Mouse (Mus musculus) lung, embryonic 14.5 days (tissue): Measurements from ENCODE around the gene Aurkaip1. TPM values are rescaled to one million over a fixed set of nuclear protein-coding genes. Genes with fewer than 3 reads are reported as not detected.
A peak's percentile ranks its signal among the peaks of the same experiment; 100 is the strongest.

Experiments
- ATAC-seq: fragments of 200-750 bp; cut with Nextera tagmentation; 2 replicates; pipeline ENCODE4 v1.8.0; 2017; ENCODE audit warnings: mild to moderate bottlenecking, moderate TSS enrichment, moderate library complexity; ENCODE audit not compliant: insufficient read depth
- DNase-seq: peaks from one replicate; pipeline ENCODE4 v3.0.0-alpha.2; 2015
- H3K27ac ChIP-seq: fragments of 300-500 bp; sonication (generic); 2 replicates; pipeline ENCODE4 v1.5.1; 2014; ENCODE audit warnings: low read depth, mild to moderate bottlenecking, moderate library complexity
- H3K27me3 ChIP-seq: fragments of 300-500 bp; sonication (generic); 2 replicates; pipeline ENCODE4 v1.6.1; 2014; ENCODE audit warnings: low read length, control low read depth; ENCODE audit not compliant: insufficient read depth
- H3K36me3 ChIP-seq: fragments of 300-500 bp; sonication (generic); 2 replicates; pipeline ENCODE4 v1.6.1; 2014; ENCODE audit warnings: control low read depth; ENCODE audit not compliant: insufficient read depth
- H3K4me1 ChIP-seq: fragments of 300-500 bp; sonication (generic); 2 replicates; pipeline ENCODE4 v1.6.1; 2014; ENCODE audit warnings: antibody characterized with exemption, control low read depth; ENCODE audit not compliant: insufficient read depth
- H3K4me2 ChIP-seq: fragments of 300-500 bp; sonication (generic); 2 replicates; pipeline ENCODE4 v1.6.1; 2014; ENCODE audit warnings: mild to moderate bottlenecking
- H3K4me3 ChIP-seq: fragments of 300-500 bp; sonication (generic); 2 replicates; pipeline ENCODE4 v1.5.1; 2014; ENCODE audit warnings: low read depth, low read length
- H3K9ac ChIP-seq: fragments of 300-500 bp; sonication (generic); 2 replicates; pipeline ENCODE4 v1.6.1; 2014
- H3K9me3 ChIP-seq: fragments of 300-500 bp; sonication (generic); 2 replicates; pipeline ENCODE4 v1.6.1; 2016; ENCODE audit warnings: low read depth, low read length, control low read depth
- CTCF ChIP-seq: IDR thresholded peaks from 2 replicates; pipeline ENCODE4 v1.5.1; 2016; ENCODE audit warnings: antibody characterized with exemption, low read depth
- WGBS: fragments of 180-500 bp; shearing (Covaris S2); extraction: QIAGEN DNeasy Blood & Tissue Kit; methylation state at CpG from one replicate; pipeline ENCODE4 v1.1.7; 2014; 5-methylcytosine and 5-hydroxymethylcytosine counted together
- polyA plus RNA-seq: library from polyadenylated mRNA; unstranded; fragments of >200 nt; fragmentation: Nextera tagmentation; extraction: Ambion mirVana; gene quantifications from 2 replicates; pipeline ENCODE4 v1.2.1, GENCODE M21; 2014

Aurkaip1 gene
- polyA plus RNA-seq, 1 experiment from 2014 or later, result 136 TPM

DNA sequence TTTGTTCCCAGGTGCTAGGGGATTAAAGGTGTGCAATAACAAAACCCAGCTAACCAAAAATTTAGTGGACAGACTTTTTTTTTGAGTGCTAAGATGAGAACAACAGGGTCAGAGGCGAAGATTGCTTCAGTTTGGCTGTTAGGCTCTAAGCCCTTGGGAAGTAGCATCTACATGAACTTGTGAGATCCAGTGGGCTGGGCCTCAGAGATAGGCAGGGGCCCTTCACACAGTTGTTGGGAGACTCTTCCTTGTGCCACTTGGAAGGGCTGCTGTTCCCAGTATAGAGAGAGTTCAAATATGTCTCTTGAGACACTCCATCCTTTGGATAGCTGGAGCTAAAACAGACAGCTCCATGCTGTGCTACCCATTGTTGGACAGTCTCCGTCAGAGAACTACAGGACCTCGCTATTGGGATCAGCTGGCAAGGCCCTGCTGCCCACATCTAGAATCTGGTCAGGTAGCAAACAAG lies 41.0 kb upstream of the Aurkaip1 start, which contains the start of gene Ankrd65:
TSS of gene Ankrd65 (plus strand) at position 419 of the 469 bp plus-strand sequence.
- H3K4me1 ChIP-seq, result no peaks in the 10 kb centered on the region
- H3K4me3 ChIP-seq, result no peak within 1 kb of the TSS
- ATAC-seq (no peak), DNase-seq (no peak)
- 0 out of 2 replicates have a peak within 1 kb of the TSS, but pooled peaks have one; percentile 6 for H3K9ac ChIP-seq
- WGBS, result 85% methylated on average over 3 of the region's 3 CpGs
- TF ChIP-seq CTCF, result no peak
- H3K36me3 ChIP-seq, result no peaks in the 10 kb centered on the region
- no peaks in the 10 kb centered on the region for H3K9me3 ChIP-seq
- H3K4me2 ChIP-seq, result no peak within 1 kb of the TSS
- H3K27me3 ChIP-seq, result no peaks in the 10 kb centered on the region; the same call in 1 of the 2 replicates
- H3K27ac ChIP-seq, result no peak within 1 kb of the TSS

- no peak overlapping the region for H3K4me2 ChIP-seq
- no peak for TF ChIP-seq CTCF
- H3K36me3 ChIP-seq, result no peaks in the 10 kb centered on the region
- no peak overlapping the region for H3K27ac ChIP-seq
- no peaks in the 10 kb centered on the region; the same call in 1 of the 2 replicates for H3K27me3 ChIP-seq
- no peak for ATAC-seq
- H3K9ac ChIP-seq, result 0 out of 2 replicates have a peak overlapping the region, but pooled peaks have one; percentile 6
- WGBS, result 51% methylated on average over 3 of the region's 3 CpGs
- H3K4me3 ChIP-seq, result no peak overlapping the region
- no peaks in the 10 kb centered on the region for H3K4me1 ChIP-seq
- no peak for DNase-seq
- no peaks in the 10 kb centered on the region for H3K9me3 ChIP-seq
These were observed 40.4 kb upstream of the Aurkaip1 start for GRCm38 (mm10) chr4:155790650-155791161.

DNA sequence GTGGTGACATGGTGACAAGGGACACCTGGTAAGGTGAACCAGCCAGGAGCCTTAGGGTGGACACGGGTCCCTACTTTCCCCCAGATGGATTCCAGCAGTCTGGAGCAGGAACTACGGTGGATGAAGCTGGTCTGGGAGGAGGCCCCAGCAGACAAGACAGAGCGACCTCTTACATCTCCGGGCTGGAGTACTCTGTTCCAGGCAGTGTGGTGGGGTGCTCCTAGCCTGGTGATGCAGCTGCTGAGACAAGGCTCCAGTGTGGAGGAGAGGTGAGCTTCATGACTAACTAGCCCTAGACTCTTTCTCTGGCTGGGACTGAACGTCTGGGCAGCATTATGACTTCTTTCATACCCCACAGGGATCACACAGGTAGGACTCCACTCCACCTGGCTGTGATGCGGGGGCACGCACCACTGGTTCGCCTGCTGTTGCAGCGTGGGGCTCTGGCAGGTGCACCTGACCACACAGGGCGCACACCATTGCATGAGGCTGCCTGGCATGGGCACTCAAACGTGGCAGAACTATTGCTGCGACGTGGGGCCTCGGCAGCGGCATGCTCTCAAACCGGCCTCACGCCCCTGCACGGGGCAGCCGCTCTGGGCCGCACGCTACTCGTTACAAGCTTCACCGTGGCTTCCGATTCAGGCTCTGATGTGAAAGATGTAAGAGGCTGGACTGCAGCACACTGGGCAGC lies 39.7 kb upstream of the Aurkaip1 start:
- H3K27ac ChIP-seq, result no peak overlapping the region
- H3K9me3 ChIP-seq, result no peaks in the 10 kb centered on the region
- H3K4me2 ChIP-seq, result no peak overlapping the region
- H3K4me3 ChIP-seq, result no peak overlapping the region
- no peaks in the 10 kb centered on the region; the same call in 1 of the 2 replicates for H3K27me3 ChIP-seq
- no peak overlapping the region for H3K9ac ChIP-seq
- DNase-seq (no peak), ATAC-seq (no peak)
- TF ChIP-seq CTCF, result no peak
- 70% methylated on average over 24 of the region's 24 CpGs for WGBS
- no peaks in the 10 kb centered on the region for H3K4me1 ChIP-seq
- H3K36me3 ChIP-seq, result no peaks in the 10 kb centered on the region

- H3K36me3 ChIP-seq, result no peaks in the 10 kb centered on the region
- H3K9me3 ChIP-seq, result no peaks in the 10 kb centered on the region
- no peak overlapping the region for H3K4me3 ChIP-seq
- H3K4me2 ChIP-seq, result no peak overlapping the region
- H3K27ac ChIP-seq, result no peak overlapping the region
- WGBS, result 44% methylated on average over 2 of the region's 2 CpGs
- no peaks in the 10 kb centered on the region for H3K4me1 ChIP-seq
- H3K9ac ChIP-seq, result no peak overlapping the region
- ATAC-seq (peak; percentile 56; the same call in 1 of the 2 replicates), DNase-seq (peak; percentile 42)
- no peak for TF ChIP-seq CTCF
- no peaks in the 10 kb centered on the region; the same call in 1 of the 2 replicates for H3K27me3 ChIP-seq
These were observed 37.3 kb upstream of the Aurkaip1 start for GRCm38 (mm10) chr4:155793730-155794129.

- no peak for TF ChIP-seq CTCF
- Histone ChIP-seq H3K4me1 (peaks cover 6% of the 10 kb centered on the region), H3K4me2 (no peak overlapping the region), H3K36me3 (peaks cover 18% of the 10 kb centered on the region), H3K4me3 (no peak overlapping the region), H3K9me3 (no peaks in the 10 kb centered on the region), H3K27me3 (no peaks in the 10 kb centered on the region), H3K9ac (no peak overlapping the region), H3K27ac (no peak overlapping the region)
- DNase-seq (no peak), ATAC-seq (no peak)
- WGBS, result 95% methylated on average over 1 of the region's 1 CpGs
These were observed 29.0 kb upstream of the Aurkaip1 start for GRCm38 (mm10) chr4:155802075-155802474.

DNA sequence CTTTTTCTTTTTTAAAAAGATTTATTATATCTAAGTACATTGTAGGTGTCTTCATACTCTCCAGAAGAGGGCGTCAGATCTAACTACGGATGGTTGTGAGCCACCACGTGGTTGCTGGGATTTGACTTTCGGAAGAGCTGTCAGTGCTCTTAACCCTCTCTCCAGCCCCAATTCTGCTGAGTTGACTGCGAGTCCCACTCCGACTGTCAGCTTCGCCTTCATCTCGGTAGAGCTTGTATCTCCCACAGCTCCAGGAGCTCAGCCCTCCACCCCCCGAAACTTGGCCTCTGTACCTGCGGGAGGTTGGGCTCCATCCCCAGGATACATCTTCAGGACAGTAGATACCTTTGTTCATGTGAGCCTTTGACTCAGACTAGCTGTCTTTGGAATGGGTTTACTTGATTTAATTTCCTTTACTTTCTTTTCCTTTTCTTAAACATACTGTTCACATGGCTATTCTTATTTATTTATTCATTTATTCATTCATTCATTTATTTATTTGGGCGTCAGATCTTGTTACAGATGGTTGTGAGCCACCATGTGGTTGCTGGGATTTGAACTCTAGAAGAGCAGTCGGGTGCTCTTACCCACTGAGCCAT lies 28.2 kb upstream of the Aurkaip1 start, which contains the start of gene Mrpl20:
TSS of gene Mrpl20 (plus strand) at position 138 of the 599 bp plus-strand sequence.
- no peaks in the 10 kb centered on the region for H3K27me3 ChIP-seq
- WGBS, result 6% methylated on average over 12 of the region's 12 CpGs
- ATAC-seq (peak; percentile 47; the same call in 1 of the 2 replicates), DNase-seq (peak; percentile 64)
- peak within 1 kb of the TSS; percentile 81 for H3K4me2 ChIP-seq
- H3K9ac ChIP-seq, result peak within 1 kb of the TSS; percentile 84
- peaks cover 6% of the 10 kb centered on the region for H3K4me1 ChIP-seq
- H3K36me3 ChIP-seq, result peaks cover 26% of the 10 kb centered on the region
- no peaks in the 10 kb centered on the region for H3K9me3 ChIP-seq
- H3K27ac ChIP-seq, result peak within 1 kb of the TSS; percentile 72; the same call in 1 of the 2 replicates
- peak within 1 kb of the TSS; percentile 95 for H3K4me3 ChIP-seq
- TF ChIP-seq CTCF, result peak; percentile 20; the same call in 1 of the 2 replicates
